Comparison of ENCODE assay signal across 11 mouse cellular contexts in the genomic region with DNA sequence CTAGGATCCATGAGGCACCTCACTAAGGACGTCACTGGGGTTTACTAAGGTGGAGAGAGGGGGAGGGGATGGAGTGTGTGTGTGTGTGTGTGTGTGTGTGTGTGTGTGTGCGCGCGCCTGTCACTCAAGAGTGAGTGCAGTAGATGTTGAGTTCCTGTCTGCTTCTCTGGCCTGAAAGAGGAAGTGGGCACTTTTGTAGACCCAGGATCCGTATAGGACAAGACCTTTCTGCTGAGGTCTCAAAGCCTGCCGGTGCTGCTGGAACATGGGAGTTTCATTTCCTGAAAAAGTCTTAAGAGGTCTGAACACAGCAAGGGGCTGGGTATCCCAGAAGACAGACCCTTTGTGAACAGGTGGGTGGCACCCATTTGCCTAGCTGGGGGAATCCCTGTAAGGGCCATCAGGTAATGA. TPM values are rescaled to one million over a fixed set of nuclear protein-coding genes. Genes with fewer than 3 reads are reported as not detected.
DNase-seq lines count a peak whose midpoint lies in the region; TF ChIP-seq lines count a peak whose summit lies in the region.
"Had no signal": no experiment of that assay in that cellular context is flagged by ENCODE, and none has a peak within 500 bp of the region (broad histone marks: within the 10 kb centered on the region; RNA-seq: fewer than 3 reads in every experiment).

No protein-coding gene starts in this region.

- H3K9me3 ChIP-seq in CH12.LX (replicated peaks; ENCODE audit: low read length) = peaks cover 4% of the 10 kb centered on the region

- 0 out of 2 replicates have a peak, but pooled peaks have one; percentile 13 for TF ChIP-seq POLR2A in CH12.LX (IDR thresholded peaks at IDR 0.05; ENCODE audit: low read depth, low read length)

- in situ Hi-C loops in CH12.LX (cut with MboI; ENCODE audit: low pct_ligation_motif_present, low pct_unique_long_range_greater_than_20kb, low sequenced_read_pairs) = no loop called here

- H3K27ac ChIP-seq in layer of hippocampus, adult 2 months = no peak overlapping the region
- H3K27ac ChIP-seq in CH12.LX (ENCODE audit: insufficient read depth, low read depth) (peak overlapping the region; percentile 90), macrophage (peak overlapping the region; percentile 65)
- H3K27ac ChIP-seq: hindbrain, embryonic 14.5 days had no signal

- TF ChIP-seq CTCF in layer of hippocampus, adult 2 months (conservative IDR thresholded peaks at IDR 0.05) = no peak
- no peak for TF ChIP-seq CTCF in CH12.LX (conservative IDR thresholded peaks at IDR 0.05 in 1 of 2, IDR thresholded peaks at IDR 0.05 in 1 of 2; ENCODE audit: low read depth in 2 of 2, low read length in 2 of 2)

- H3K4me3 ChIP-seq in layer of hippocampus, adult 2 months = no peak overlapping the region
- no peak overlapping the region for H3K4me3 ChIP-seq in CH12.LX (replicated peaks in 1 of 3; ENCODE audit: low read depth in 2 of 3, low read length in 2 of 3, poor library complexity in 1 of 3)
- H3K4me3 ChIP-seq in macrophage (ENCODE audit: inconsistent target) = no peak overlapping the region

- no peak overlapping the region for H3K9ac ChIP-seq in CH12.LX (ENCODE audit: insufficient read depth, low read depth)
- H3K9ac ChIP-seq: hindbrain, embryonic 14.5 days had no signal

- H3K27me3 ChIP-seq in CH12.LX (replicated peaks) = peaks cover 38% of the 10 kb centered on the region
- H3K27me3 ChIP-seq in splenic B cell, adult 2 months (ENCODE audit: control insufficient read depth, insufficient read depth, low read length, poor library complexity, severe bottlenecking) = no peaks in the 10 kb centered on the region

- peak; percentile 79 for DNase-seq in layer of hippocampus, adult 9-11 months
- DNase-seq in layer of hippocampus, adult 2 months (ENCODE audit: low spot score in 2 of 2) = no peak
- DNase-seq in CH12.LX (ENCODE audit: extremely low read depth) = peak; percentile 96
- peak; percentile 94 for DNase-seq in splenic B cell, adult 2 months (ENCODE audit: low read depth, low spot score)
- DNase-seq in adrenal gland, postnatal 36 days = no peak
- no peak for DNase-seq in right cerebral cortex, adult 2 months (ENCODE audit: low spot score in 2 of 2)
- DNase-seq in urinary bladder, adult 18-20 months (ENCODE audit: low spot score in 2 of 2) = no peak
- DNase-seq: adrenal gland, postnatal 10 days had no signal

- WGBS in macrophage (ENCODE audit: missing documents) = 2% methylated on average over 5 of the region's 6 CpGs

- H3K36me3 ChIP-seq in CH12.LX (replicated peaks in 1 of 2; ENCODE audit: control insufficient read depth in 1 of 2, insufficient read depth in 1 of 2, low read length in 1 of 2) (no peaks in the 10 kb centered on the region), macrophage (ENCODE audit: inconsistent target) (no peaks in the 10 kb centered on the region)
- no peaks in the 10 kb centered on the region for H3K36me3 ChIP-seq in splenic B cell, adult 2 months (ENCODE audit: control insufficient read depth, insufficient read depth, low read length, poor library complexity, severe bottlenecking)

- H3K79me2 ChIP-seq in CH12.LX (replicated peaks; ENCODE audit: control insufficient read depth, extremely low read depth, insufficient read depth, poor library complexity, severe bottlenecking) (no peaks in the 10 kb centered on the region), macrophage (ENCODE audit: inconsistent target) (no peaks in the 10 kb centered on the region)

- H3K4me1 ChIP-seq in CH12.LX (ENCODE audit: control insufficient read depth in 1 of 2, insufficient read depth in 2 of 2) = peaks cover 26 to 58% of the 10 kb centered on the region in 2 experiments

- TF ChIP-seq EP300 in CH12.LX (IDR thresholded peaks at IDR 0.05; ENCODE audit: low read length) = peak; percentile 99

- H3K4me2 ChIP-seq in CH12.LX (ENCODE audit: insufficient read depth, low read depth, poor library complexity, severe bottlenecking) = peak overlapping the region; percentile 83
- H3K4me2 ChIP-seq: hindbrain, embryonic 14.5 days had no signal

- dilution Hi-C loops in CH12.LX (cut with MboI; ENCODE audit: extremely low pct_ligation_motif_present, extremely low pct_unique_long_range_greater_than_20kb, low sequenced_read_pairs) = no loop called here

- TF ChIP-seq RAD21 in CH12.LX (IDR thresholded peaks at IDR 0.05; ENCODE audit: low read depth, low read length) = no peak; the same call in none of the 2 replicates

TF ChIP-seq in CH12.LX, 34 proteins besides CTCF, POLR2A, EP300 and RAD21 (continues in another document):
- TF ChIP-seq JUN (IDR thresholded peaks at IDR 0.05; ENCODE audit: insufficient read depth, low read depth, low read length) (peak; percentile 36; the same call in 1 of the 2 replicates), RCOR1 (conservative IDR thresholded peaks at IDR 0.05; ENCODE audit: low read depth, low read length) (peak; percentile 96), MAZ (IDR thresholded peaks at IDR 0.05; ENCODE audit: low read depth, low read length) (peak; percentile 70; the same call in 1 of the 2 replicates), TBP (conservative IDR thresholded peaks at IDR 0.05; ENCODE audit: low read depth, low read length) (no peak), JUND (conservative IDR thresholded peaks at IDR 0.05; ENCODE audit: low read depth, low read length) (peak; percentile 22; the same call in 1 of the 2 replicates), USF1 (IDR thresholded peaks at IDR 0.05; ENCODE audit: low read depth, low read length) (no peak), CHD1 (IDR thresholded peaks at IDR 0.05; ENCODE audit: low read depth, low read length) (no peak), ZC3H11A (IDR thresholded peaks at IDR 0.05; ENCODE audit: low read depth, low read length) (no peak), MYC (IDR thresholded peaks at IDR 0.05; ENCODE audit: low read depth, low read length) (0 out of 2 replicates have a peak, but pooled peaks have one; percentile 51), BHLHE40 (IDR thresholded peaks at IDR 0.05; ENCODE audit: low read depth, low read length) (peak; percentile 89), MEF2A (IDR thresholded peaks at IDR 0.05; ENCODE audit: borderline replicate concordance, low read depth, low read length) (peak; percentile 87), ZMIZ1 (IDR thresholded peaks at IDR 0.05; ENCODE audit: low read depth, low read length) (no peak), KAT2A (IDR thresholded peaks at IDR 0.05; ENCODE audit: insufficient replicate concordance, low read length) (0 out of 2 replicates have a peak, but pooled peaks have one; percentile 61), SMC3 (IDR thresholded peaks at IDR 0.05; ENCODE audit: low read depth, low read length) (peak; percentile 25), CHD2 (IDR thresholded peaks at IDR 0.05; ENCODE audit: low read length) (peak; percentile 93), ETS1 (conservative IDR thresholded peaks at IDR 0.05; ENCODE audit: low read depth, low read length) (peak; percentile 92), UBTF (IDR thresholded peaks at IDR 0.05; ENCODE audit: low read depth, low read length) (no peak), ELF1 (IDR thresholded peaks at IDR 0.05; ENCODE audit: low read depth, low read length) (peak; percentile 84), USF2 (conservative IDR thresholded peaks at IDR 0.05; ENCODE audit: low read depth, low read length) (0 out of 2 replicates have a peak, but pooled peaks have one; percentile 9), TCF12 (IDR thresholded peaks at IDR 0.05; ENCODE audit: low read depth, low read length) (peak; percentile 91), E2F4 (IDR thresholded peaks at IDR 0.05; ENCODE audit: insufficient replicate concordance, low read depth, low read length) (no peak), GABPA (IDR thresholded peaks at IDR 0.05; ENCODE audit: insufficient replicate concordance, low read depth, low read length) (no peak), NELFE (IDR thresholded peaks at IDR 0.05; ENCODE audit: low read depth, low read length) (peak; percentile 34; the same call in 1 of the 2 replicates), IRF4 (IDR thresholded peaks at IDR 0.05; ENCODE audit: low read depth, low read length) (peak; percentile 99)

RNA-seq across cellular contexts. Expression of a gene that starts 18.0 kb away (rescaled TPM):
- 10 to 100 TPM in 1 of 2 experiments, 1 to 10 TPM in 1; 8.4 to 11.2 TPM for total RNA-seq in layer of hippocampus, adult 2 months (2021)
- 0.64 and 0.80 TPM in 2 replicates for total RNA-seq in CH12.LX (2012; rRNA removed)
- 1.2 and 1.5 TPM in 2 replicates for total RNA-seq in CH12.LX (2014; rRNA removed)
- 1.2 and 1.3 TPM in 2 replicates for polyA plus RNA-seq in CH12.LX (2012; ENCODE audit: insufficient read length, low read depth)
- total RNA-seq in macrophage (2018; cell fraction: chromatin; rRNA removed) = 100 to 1,000 TPM in 12 of 26 experiments, 10 to 100 TPM in 12, 1 to 10 TPM in 2; 5.6 to 297 (median 81.2) TPM
- 10 to 100 TPM in 18 of 26 experiments, 1 to 10 TPM in 8; 3.2 to 63.4 (median 12.6) TPM for total RNA-seq in macrophage (2018; cell fraction: cytosol; rRNA removed)
- total RNA-seq in macrophage (2018; cell fraction: nucleus; rRNA removed) = 100 to 1,000 TPM in 16 of 26 experiments, 10 to 100 TPM in 10; 16.2 to 343 (median 144) TPM
- 3.6 to 12.1 TPM (median 7.4 TPM) in 3 replicates for polyA plus RNA-seq in macrophage (2018)
- 10 to 100 TPM; 11.6 to 21.6 TPM for total RNA-seq in adrenal gland, postnatal 36 days (2021)

RNA-seq across cellular contexts. Expression of a gene that starts 43.7 kb away (rescaled TPM):
- under 1 TPM; 0.46 to 0.54 TPM for total RNA-seq in layer of hippocampus, adult 2 months (2021)
- total RNA-seq in CH12.LX (2012; rRNA removed) (0.17 TPM in 1 of 2 replicates, not detected in the other), CH12.LX (2014; rRNA removed) (not detected in 2 replicates)
- polyA plus RNA-seq in CH12.LX (2012; ENCODE audit: insufficient read length, low read depth) (0.16 TPM in 1 of 2 replicates, not detected in the other), macrophage (2018) (not detected in 3 replicates)
- total RNA-seq in macrophage (2018; cell fraction: chromatin; rRNA removed) = 1 to 10 TPM in 1 of 26 experiments, under 1 TPM in 3, not detected in 22; 0.25 to 1.2 (median 0.54) TPM
- total RNA-seq in macrophage (2018; cell fraction: cytosol; rRNA removed) = under 1 TPM in 1 of 26 experiments, not detected in 25; 0.05 TPM
- 1 to 10 TPM in 1 of 26 experiments, under 1 TPM in 2, not detected in 23; 0.25 to 1.1 (median 0.86) TPM for total RNA-seq in macrophage (2018; cell fraction: nucleus; rRNA removed)
- not detected for total RNA-seq in adrenal gland, postnatal 36 days (2021)
- polyA plus RNA-seq: liver, embryonic 16.5 days had no signal

RNA-seq across cellular contexts. Expression of a gene that starts 45.4 kb away (rescaled TPM):
- not detected for total RNA-seq in layer of hippocampus, adult 2 months (2021)
- 0.21 TPM in 1 of 2 replicates, not detected in the other for total RNA-seq in CH12.LX (2012; rRNA removed)
- total RNA-seq in CH12.LX (2014; rRNA removed) = 0.23 TPM in 1 of 2 replicates, not detected in the other
- polyA plus RNA-seq in CH12.LX (2012; ENCODE audit: insufficient read length, low read depth) = not detected in 2 replicates
- total RNA-seq in macrophage (2018; cell fraction: chromatin; rRNA removed) = 1 to 10 TPM in 1 of 26 experiments, not detected in 25; 5.1 TPM
- 1 to 10 TPM in 6 of 26 experiments, under 1 TPM in 14, not detected in 6; 0.10 to 2.0 (median 0.58) TPM for total RNA-seq in macrophage (2018; cell fraction: cytosol; rRNA removed)
- 1 to 10 TPM in 6 of 26 experiments, under 1 TPM in 1, not detected in 19; 0.95 to 5.7 (median 2.5) TPM for total RNA-seq in macrophage (2018; cell fraction: nucleus; rRNA removed)
- polyA plus RNA-seq in macrophage (2018) = 0.14 to 2.0 TPM in 2 of 3 replicates, not detected in the other
- 10 to 100 TPM; 24.1 to 38.1 TPM for total RNA-seq in adrenal gland, postnatal 36 days (2021)
- polyA plus RNA-seq: hindbrain, embryonic 14.5 days; liver, embryonic 16.5 days had no signal

Comparison
In these comparisons a context has a peak if more than half of its experiments do, and no peak if none do; other contexts are left out.
1. DNase-seq: peak in layer of hippocampus, adult 9-11 months (single experiment), CH12.LX (single experiment) and splenic B cell, adult 2 months (single experiment); none in layer of hippocampus, adult 2 months (0 of 2), adrenal gland, postnatal 36 days (0 of 2), right cerebral cortex, adult 2 months (0 of 2) and urinary bladder, adult 18-20 months (0 of 2).
2. RNA of a gene that starts 45.4 kb away (total RNA-seq): 24.1 to 38.1 TPM in adrenal gland, postnatal 36 days; not detected in layer of hippocampus, adult 2 months and 0.21 to 0.23 TPM in CH12.LX; every median in the first group is over 10 times any median in the second.